Mouse (Mus musculus) adrenal gland (tissue): ENCODE data around the gene Adam17.
"Not testable (repeated sequence)": the region's sequence is repeated elsewhere in the genome, so short reads cannot be mapped to it uniquely, and the experiment has no call there.

Experiments used
- intact Hi-C: fragments of 180-260 bp; cut with DNase I; formaldehyde crosslinking; loops from one replicate; pipeline ENCODE4 v1.15.1; 2025
- long read RNA-seq, 2 experiments: library from polyadenylated mRNA; unstranded; transcript quantifications; one replicate each; pipeline ENCODE4 v2.0.0; 2020; ENCODE audit warnings: borderline replicate concordance in 1 of 2; ENCODE audit not compliant: insufficient replicate concordance in 1 of 2

Adam17 gene
- long read RNA-seq, experiment 1, full-length matches to known transcripts: 6 of 11 reads
- long read RNA-seq, experiment 1, partial matches to known transcripts: 2 of 11 reads
- long read RNA-seq, experiment 1, other reads (novel, unspliced or antisense): 3 of 11 reads
- long read RNA-seq, experiment 2, full-length matches to known transcripts: 3 of 8 reads
- long read RNA-seq, experiment 2, partial matches to known transcripts: 4 of 8 reads
- long read RNA-seq, experiment 2, other reads (novel, unspliced or antisense): 1 of 8 reads

- intact Hi-C loops: loop anchor here (5.0 kb wide), 1 partner anchor 44 kb away; the partner anchor contains the start of gene Ywhaq
These were observed at the start of gene Adam17 for GRCm38 (mm10) chr12:21373100-21373819. Gene Adam17, minus strand, starts transcription at chr12:21373632.

GRCm38 (mm10) chr12:21418621-21419131, 45.2 kb upstream of the Adam17 start:
- intact Hi-C loops: loop anchor here (5.0 kb wide), 1 partner anchor 46 kb away; the partner anchor contains the start of gene Adam17

- intact Hi-C loops: loop anchor here (5.0 kb wide), 1 partner anchor 46 kb away; the partner anchor contains the start of gene Adam17
These were observed 44.7 kb upstream of the Adam17 start for GRCm38 (mm10) chr12:21418083-21418482.

GRCm38 (mm10) chr12:21417100-21418070, 44.0 kb upstream of the Adam17 start, which contains the start of gene Ywhaq:
Gene Ywhaq, minus strand, starts transcription at chr12:21417637.
- intact Hi-C loops: loop anchor here (5.0 kb wide), 1 partner anchor 45 kb away; the partner anchor contains the start of gene Adam17

GRCm38 (mm10) chr12:21416506-21416905, 43.1 kb upstream of the Adam17 start:
- intact Hi-C loops: loop anchor here (5.0 kb wide), 1 partner anchor 44 kb away; the partner anchor contains the start of gene Adam17

- intact Hi-C loops: no loop called here
These were observed 37.2 kb upstream of the Adam17 start for GRCm38 (mm10) chr12:21410620-21411019.

- intact Hi-C loops: no loop called here
These were observed 36.2 kb upstream of the Adam17 start for GRCm38 (mm10) chr12:21409651-21410050.

- intact Hi-C loops: no loop called here
These were observed 35.4 kb upstream of the Adam17 start for GRCm38 (mm10) chr12:21408789-21409367.

GRCm38 (mm10) chr12:21402771-21403170, 29.3 kb upstream of the Adam17 start:
- intact Hi-C loops: no loop called here

- intact Hi-C loops: no loop called here
These were observed 12.8 kb upstream of the Adam17 start for GRCm38 (mm10) chr12:21386201-21386600.

GRCm38 (mm10) chr12:21378765-21379346, 5.4 kb upstream of the Adam17 start:
- intact Hi-C loops: not testable (repeated sequence)

GRCm38 (mm10) chr12:21375376-21376157, 2.1 kb upstream of the Adam17 start:
- intact Hi-C loops: no loop called here

GRCm38 (mm10) chr12:21373820-21374475, 516 bp upstream of the Adam17 start:
- intact Hi-C loops: loop anchor here (5.0 kb wide), 1 partner anchor 43 kb away; the partner anchor contains the start of gene Ywhaq

- intact Hi-C loops: loop anchor here (5.0 kb wide), 1 partner anchor 47 kb away; the partner anchor contains the start of gene Ywhaq
These were observed 3.3 kb downstream of the Adam17 start for GRCm38 (mm10) chr12:21370035-21370611.

GRCm38 (mm10) chr12:21369087-21369410, 4.4 kb downstream of the Adam17 start:
- intact Hi-C loops: no loop called here

GRCm38 (mm10) chr12:21368376-21369086, 4.9 kb downstream of the Adam17 start:
- intact Hi-C loops: no loop called here

GRCm38 (mm10) chr12:21364624-21365435, 8.6 kb downstream of the Adam17 start:
- intact Hi-C loops: no loop called here
